Mouse (Mus musculus) intestine, embryonic 16.5 days (tissue): ENCODE results near the gene Nat9. TPM values are rescaled to one million over a fixed set of nuclear protein-coding genes. Genes with fewer than 3 reads are reported as not detected.

Experiments used
- ATAC-seq: fragments of 200-750 bp; cut with Nextera tagmentation; 2 replicates; pipeline ENCODE4 v1.8.0; 2017; ENCODE audit warnings: moderate TSS enrichment, moderate library complexity
- H3K27ac ChIP-seq: fragments of 300-500 bp; sonication (generic); 2 replicates; pipeline ENCODE4 v1.5.1; 2014; ENCODE audit warnings: mild to moderate bottlenecking, low read length
- H3K27me3 ChIP-seq: fragments of 300-500 bp; sonication (generic); replicated peaks from 2 replicates; pipeline ENCODE4 v1.6.1; 2014; ENCODE audit warnings: low read length, control low read depth, mixed read lengths; ENCODE audit not compliant: control insufficient read depth, insufficient read depth
- H3K36me3 ChIP-seq: fragments of 300-500 bp; sonication (generic); 2 replicates; pipeline ENCODE4 v1.6.1; 2014; ENCODE audit warnings: low read length, control low read depth; ENCODE audit not compliant: control insufficient read depth, insufficient read depth
- H3K4me1 ChIP-seq: fragments of 300-500 bp; sonication (generic); 2 replicates; pipeline ENCODE4 v1.6.1; 2014; ENCODE audit warnings: low read length, control low read depth, mixed read lengths; ENCODE audit not compliant: control insufficient read depth, insufficient read depth
- H3K4me2 ChIP-seq: fragments of 300-500 bp; sonication (generic); 2 replicates; pipeline ENCODE4 v1.6.1; 2014; ENCODE audit warnings: low read depth, low read length, control low read depth
- H3K4me3 ChIP-seq: fragments of 300-500 bp; sonication (generic); 2 replicates; pipeline ENCODE4 v1.5.1; 2014; ENCODE audit warnings: mild to moderate bottlenecking, low read length
- H3K9ac ChIP-seq: fragments of 300-500 bp; sonication (generic); 2 replicates; pipeline ENCODE4 v1.6.1; 2014; ENCODE audit warnings: low read depth, low read length
- H3K9me3 ChIP-seq: fragments of 300-500 bp; sonication (generic); 2 replicates; pipeline ENCODE4 v1.6.1; 2016; ENCODE audit warnings: low read length, control low read depth; ENCODE audit not compliant: control insufficient read depth
- WGBS: fragments of 180-500 bp; shearing (Covaris S2); extraction: QIAGEN DNeasy Blood & Tissue Kit; methylation state at CpG from one replicate; pipeline ENCODE4 v1.1.7; 2014; 5-methylcytosine and 5-hydroxymethylcytosine counted together
- polyA plus RNA-seq: library from polyadenylated mRNA; unstranded; fragments of >200 nt; fragmentation: Nextera tagmentation; extraction: Ambion mirVana; gene quantifications from 2 replicates; pipeline ENCODE4 v1.2.1, GENCODE M21; 2015

Nat9 gene
- polyA plus RNA-seq, 1 experiment from 2014 or later = 24.9 TPM

DNA sequence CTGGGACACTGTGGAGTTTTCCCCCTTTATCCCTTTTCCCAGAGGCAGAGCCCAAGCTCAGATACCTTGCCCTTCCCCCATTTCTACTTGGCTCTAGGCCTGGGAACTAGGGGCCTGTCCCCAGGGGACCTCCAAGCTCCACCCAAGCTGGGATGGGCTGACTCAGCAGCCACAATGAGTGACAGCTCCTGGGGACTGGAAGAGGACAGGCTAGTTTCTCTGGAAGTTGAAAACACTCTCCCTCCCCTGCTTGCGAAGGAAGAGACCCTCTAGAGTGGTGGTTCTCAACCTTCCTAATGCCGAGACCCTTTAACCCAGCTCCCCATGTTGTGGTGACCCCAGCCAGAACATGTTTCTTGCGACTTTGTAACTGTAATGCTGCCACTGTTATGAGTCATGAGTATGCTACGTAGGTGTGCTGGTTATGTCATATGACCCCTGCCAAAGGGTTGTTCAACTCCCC lies 14.8 kb downstream of the Nat9 start:
- Histone ChIP-seq H3K27ac (0 out of 2 replicates have a peak overlapping the region, but pooled peaks have one; percentile 14), H3K9me3 (no peaks in the 10 kb centered on the region), H3K36me3 (no peaks in the 10 kb centered on the region), H3K4me1 (peaks cover 70% of the 10 kb centered on the region), H3K9ac (no peak overlapping the region), H3K4me2 (peak overlapping the region; percentile 44), H3K4me3 (no peak overlapping the region), H3K27me3 (no peaks in the 10 kb centered on the region)
- 34% methylated on average over 4 of the region's 4 CpGs for WGBS
- ATAC-seq = peak; percentile 60

DNA sequence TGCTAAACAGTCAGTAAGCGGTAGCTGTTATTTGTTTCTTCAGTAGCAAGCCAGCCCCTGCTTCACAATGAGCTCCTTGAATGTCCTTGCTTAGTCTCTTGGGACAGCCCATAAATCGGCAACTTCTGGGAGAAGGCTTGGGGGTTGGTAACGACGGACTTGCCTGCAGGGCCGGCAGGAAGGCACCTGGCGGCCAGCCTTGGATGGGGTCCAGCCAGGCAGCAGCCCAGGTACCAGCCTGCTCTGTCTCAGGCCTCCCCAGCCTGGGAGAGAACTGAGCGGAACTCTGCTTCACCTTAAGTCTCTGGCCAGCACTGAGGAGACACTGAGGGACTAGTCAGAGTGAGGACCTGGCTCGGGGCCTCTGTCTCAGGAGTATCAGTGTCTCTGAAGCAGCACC lies 16.5 kb downstream of the Nat9 start:
- no peak overlapping the region for H3K4me3 ChIP-seq
- 46% methylated on average over 8 of the region's 8 CpGs for WGBS
- H3K4me2 ChIP-seq = no peak overlapping the region
- no peak overlapping the region for H3K27ac ChIP-seq
- ATAC-seq = no peak
- H3K9me3 ChIP-seq = no peaks in the 10 kb centered on the region
- peak overlapping the region; percentile 20; the same call in 1 of the 2 replicates for H3K9ac ChIP-seq
- H3K4me1 ChIP-seq = peaks cover 68% of the 10 kb centered on the region
- 0 out of 2 replicates have a peak, but pooled peaks cover 2% of the 10 kb centered on the region for H3K36me3 ChIP-seq
- H3K27me3 ChIP-seq = no peaks in the 10 kb centered on the region

DNA sequence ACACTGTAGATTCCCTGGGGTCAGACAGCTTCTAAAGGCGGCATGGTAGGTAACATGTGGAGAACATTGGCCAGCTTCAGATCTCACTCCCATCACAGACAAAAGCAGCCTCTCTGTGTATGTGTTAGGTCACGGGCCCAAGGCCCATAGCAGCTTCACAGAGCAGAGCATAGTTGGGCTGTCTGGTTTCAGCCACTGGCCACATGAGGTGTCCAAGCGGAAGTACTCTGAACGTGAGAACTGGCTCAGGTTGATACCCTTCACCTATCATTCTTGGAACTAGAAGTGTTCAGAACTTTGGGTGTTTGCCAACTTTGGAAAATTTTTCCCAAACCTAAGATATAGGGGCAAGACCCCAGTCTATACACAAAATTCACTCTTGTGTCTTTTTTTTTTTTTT lies 18.2 kb downstream of the Nat9 start:
- Histone ChIP-seq H3K4me3 (no peak overlapping the region), H3K4me2 (no peak overlapping the region), H3K27ac (no peak overlapping the region), H3K36me3 (0 out of 2 replicates have a peak, but pooled peaks cover 2% of the 10 kb centered on the region), H3K4me1 (peaks cover 58% of the 10 kb centered on the region), H3K27me3 (no peaks in the 10 kb centered on the region), H3K9me3 (no peaks in the 10 kb centered on the region), H3K9ac (no peak overlapping the region)
- no peak for ATAC-seq
- 83% methylated on average over 4 of the region's 4 CpGs for WGBS

- Histone ChIP-seq H3K9ac (peak overlapping the region; percentile 3; the same call in 1 of the 2 replicates), H3K4me2 (peak overlapping the region; percentile 21; the same call in 1 of the 2 replicates), H3K36me3 (0 out of 2 replicates have a peak, but pooled peaks cover 2% of the 10 kb centered on the region), H3K27me3 (no peaks in the 10 kb centered on the region), H3K4me1 (peaks cover 45% of the 10 kb centered on the region), H3K4me3 (no peak overlapping the region), H3K9me3 (no peaks in the 10 kb centered on the region), H3K27ac (no peak overlapping the region)
- 72% methylated on average over 8 of the region's 8 CpGs for WGBS
- no peak for ATAC-seq
Measured at GRCm38 (mm10) chr11:115167631-115168249, 19.9 kb downstream of the Nat9 start.

DNA sequence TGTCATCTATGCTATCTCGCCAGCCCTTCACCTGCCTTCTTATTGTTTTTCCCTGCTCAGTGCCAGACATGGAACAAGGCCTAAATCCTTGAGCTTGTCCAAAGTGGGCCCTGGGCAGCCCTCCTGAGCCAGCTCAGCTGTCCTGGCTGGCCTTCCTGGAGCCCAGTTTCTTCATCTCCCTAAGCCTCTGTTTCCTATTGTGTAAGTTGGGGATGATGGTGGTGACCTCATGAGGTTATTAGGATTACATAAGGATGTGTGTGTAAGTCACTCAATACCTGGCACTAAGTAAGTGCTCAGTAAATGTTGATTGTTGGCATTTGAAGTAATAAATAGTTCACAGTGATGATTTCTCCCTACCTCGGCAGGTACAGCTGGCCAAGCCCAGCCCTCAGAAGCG lies 20.9 kb downstream of the Nat9 start:
- H3K4me1 ChIP-seq = peaks cover 44% of the 10 kb centered on the region
- 0 out of 2 replicates have a peak, but pooled peaks cover 2% of the 10 kb centered on the region for H3K36me3 ChIP-seq
- H3K4me3 ChIP-seq = peak overlapping the region; percentile 13
- peak overlapping the region; percentile 39; the same call in 1 of the 2 replicates for H3K27ac ChIP-seq
- no peaks in the 10 kb centered on the region for H3K27me3 ChIP-seq
- no peak for ATAC-seq
- 56% methylated on average over 3 of the region's 3 CpGs for WGBS
- H3K9me3 ChIP-seq = no peaks in the 10 kb centered on the region
- peak overlapping the region; percentile 78; the same call in 1 of the 2 replicates for H3K4me2 ChIP-seq
- peak overlapping the region; percentile 35; the same call in 1 of the 2 replicates for H3K9ac ChIP-seq

- Histone ChIP-seq H3K27me3 (no peaks in the 10 kb centered on the region), H3K27ac (peak overlapping the region; percentile 85), H3K4me3 (peak overlapping the region; percentile 93), H3K9me3 (no peaks in the 10 kb centered on the region), H3K36me3 (0 out of 2 replicates have a peak, but pooled peaks cover 2% of the 10 kb centered on the region), H3K4me1 (peaks cover 45% of the 10 kb centered on the region), H3K9ac (peak overlapping the region; percentile 85), H3K4me2 (peak overlapping the region; percentile 78)
- 2% methylated on average over 9 of the region's 9 CpGs for WGBS
- peak; percentile 34 for ATAC-seq
Measured at GRCm38 (mm10) chr11:115164976-115165374, 22.7 kb downstream of the Nat9 start.

- ATAC-seq = peak; percentile 40
- Histone ChIP-seq H3K4me1 (peaks cover 45% of the 10 kb centered on the region), H3K4me2 (peak overlapping the region; percentile 78), H3K27ac (peak overlapping the region; percentile 85), H3K36me3 (0 out of 2 replicates have a peak, but pooled peaks cover 2% of the 10 kb centered on the region), H3K9ac (peak overlapping the region; percentile 85), H3K4me3 (peak overlapping the region; percentile 93), H3K9me3 (no peaks in the 10 kb centered on the region), H3K27me3 (no peaks in the 10 kb centered on the region)
- under 1% methylated on average over 14 of the region's 14 CpGs for WGBS
Measured at GRCm38 (mm10) chr11:115164341-115164975, 23.2 kb downstream of the Nat9 start.

- Histone ChIP-seq H3K4me3 (peak overlapping the region; percentile 93), H3K36me3 (0 out of 2 replicates have a peak, but pooled peaks cover 2% of the 10 kb centered on the region), H3K27me3 (no peaks in the 10 kb centered on the region), H3K9ac (peak overlapping the region; percentile 85), H3K4me2 (peak overlapping the region; percentile 78), H3K9me3 (no peaks in the 10 kb centered on the region), H3K4me1 (peaks cover 45% of the 10 kb centered on the region), H3K27ac (peak overlapping the region; percentile 85)
- WGBS = under 1% methylated on average over 47 of the region's 47 CpGs
- peak; percentile 4 for ATAC-seq
Measured at GRCm38 (mm10) chr11:115163568-115164150, 24.0 kb downstream of the Nat9 start.

DNA sequence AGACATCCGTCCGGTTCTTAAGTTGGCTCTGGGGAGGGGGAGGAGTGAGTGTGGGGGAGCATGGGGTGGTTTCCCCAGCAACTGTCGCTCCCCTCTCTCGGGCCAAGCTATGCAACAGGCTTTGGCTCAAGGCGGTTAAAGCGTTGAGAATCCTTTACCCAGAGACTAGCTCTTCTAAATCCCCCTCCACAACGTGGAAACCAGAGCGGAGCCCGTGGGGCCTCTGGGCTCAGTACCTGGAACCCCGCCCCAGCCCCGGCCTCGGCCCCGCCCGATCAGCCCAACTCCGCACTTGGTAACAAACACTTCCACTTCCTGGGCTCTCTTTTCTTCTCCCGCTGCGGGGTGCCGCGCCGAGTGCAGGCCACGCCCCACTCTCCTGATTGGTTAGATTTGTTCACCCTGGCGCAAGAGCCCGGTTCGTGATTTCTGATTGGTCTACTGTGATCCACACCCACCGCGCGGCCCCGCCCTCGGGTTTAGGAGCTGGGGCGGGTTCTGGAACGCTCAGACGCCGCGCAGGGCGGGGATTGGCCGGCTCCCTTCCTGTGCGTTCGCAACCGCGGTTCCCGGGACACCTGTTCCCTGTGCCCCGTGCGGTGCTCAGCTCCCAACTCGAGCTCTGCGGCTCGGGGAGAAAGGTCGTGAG lies 24.7 kb downstream of the Nat9 start, which contains the start of gene Slc9a3r1:
Slc9a3r1 (plus strand) TSS at position 510 of the 649 bp plus-strand sequence.
- Histone ChIP-seq H3K36me3 (0 out of 2 replicates have a peak, but pooled peaks cover 2% of the 10 kb centered on the region), H3K9ac (peak within 1 kb of the TSS; percentile 85), H3K4me1 (peaks cover 51% of the 10 kb centered on the region), H3K4me2 (peak within 1 kb of the TSS; percentile 83), H3K4me3 (peak within 1 kb of the TSS; percentile 93), H3K9me3 (no peaks in the 10 kb centered on the region), H3K27ac (peak within 1 kb of the TSS; percentile 88), H3K27me3 (no peaks in the 10 kb centered on the region)
- WGBS = under 1% methylated on average over 46 of the region's 47 CpGs
- ATAC-seq = peak; percentile 91
